In genomic region chr11:81005831-81006230, GRCm38 (mm10) we compare ENCODE assay signal across 11 mouse cellular contexts.
A peak's percentile ranks its signal among the peaks of the same experiment; 100 is the strongest.
DNase-seq lines count a peak whose midpoint lies in the region; ATAC-seq and TF ChIP-seq lines count a peak whose summit lies in the region.
"Had no signal": no experiment of that assay in that cellular context is flagged by ENCODE, and none has a peak within 500 bp of the region (broad histone marks: within the 10 kb centered on the region; RNA-seq: fewer than 3 reads in every experiment).

No protein-coding gene starts in this region.

- no peak overlapping the region for H3K27ac ChIP-seq in kidney, embryonic 16.5 days (ENCODE audit: low read length)
- H3K27ac ChIP-seq in limb, embryonic 10.5 days: no peak overlapping the region
- no peak overlapping the region for H3K27ac ChIP-seq in intestine, postnatal 0 days (ENCODE audit: low read depth, low read length)
- H3K27ac ChIP-seq: hindbrain, postnatal 0 days; liver, embryonic 14.5 days had no signal

- TF ChIP-seq CTCF in intestine, postnatal 0 days (IDR thresholded peaks at IDR 0.05; ENCODE audit: low read depth): no peak

- DNase-seq in adrenal gland, postnatal 10 days: peak; percentile 35
- DNase-seq in adrenal gland, postnatal 4 days (ENCODE audit: low spot score in 2 of 2): no peak
- peak; percentile 70 to 73 for DNase-seq in kidney, postnatal 4 days
- DNase-seq in NIH3T3 (ENCODE audit: low read depth): peak; percentile 75
- DNase-seq in limb, embryonic 10.5 days (ENCODE audit: low spot score): peak; percentile 76
- no peak for DNase-seq in layer of hippocampus, adult 9-10 months (ENCODE audit: low spot score)
- DNase-seq: B cell, adult 2 months had no signal

- H3K4me3 ChIP-seq in kidney, embryonic 16.5 days (ENCODE audit: low read length): no peak overlapping the region
- H3K4me3 ChIP-seq in limb, embryonic 10.5 days: no peak overlapping the region
- H3K4me3 ChIP-seq in intestine, postnatal 0 days (ENCODE audit: low read depth, low read length): no peak overlapping the region

- 75% methylated on average over 2 of the region's 2 CpGs for WGBS in kidney, embryonic 16.5 days
- 74% methylated on average over 2 of the region's 2 CpGs for WGBS in limb, embryonic 10.5 days
- WGBS in intestine, postnatal 0 days: 58% methylated on average over 2 of the region's 2 CpGs

- ATAC-seq in kidney, embryonic 16.5 days (ENCODE audit: low FRiP score, low TSS enrichment): no peak
- ATAC-seq in intestine, postnatal 0 days: no peak
- ATAC-seq: hindbrain, postnatal 0 days had no signal

- H3K9me3 ChIP-seq in kidney, embryonic 16.5 days (ENCODE audit: low read length): no peaks in the 10 kb centered on the region
- H3K9me3 ChIP-seq in limb, embryonic 10.5 days (replicated peaks): no peaks in the 10 kb centered on the region
- H3K9me3 ChIP-seq in intestine, postnatal 0 days (ENCODE audit: control insufficient read depth): no peaks in the 10 kb centered on the region

- H3K36me3 ChIP-seq in kidney, embryonic 16.5 days (ENCODE audit: insufficient read depth, low read length): no peaks in the 10 kb centered on the region
- H3K36me3 ChIP-seq in limb, embryonic 10.5 days: no peaks in the 10 kb centered on the region
- H3K36me3 ChIP-seq in intestine, postnatal 0 days (ENCODE audit: control insufficient read depth, insufficient read depth): no peaks in the 10 kb centered on the region

- H3K4me2 ChIP-seq in kidney, embryonic 16.5 days (replicated peaks; ENCODE audit: low read depth, low read length): no peak overlapping the region
- H3K4me2 ChIP-seq in intestine, postnatal 0 days (replicated peaks; ENCODE audit: low read depth): no peak overlapping the region

- peaks cover 6% of the 10 kb centered on the region; the same call in 1 of the 2 replicates for H3K4me1 ChIP-seq in kidney, embryonic 16.5 days (ENCODE audit: insufficient read depth, low read length)
- no peaks in the 10 kb centered on the region for H3K4me1 ChIP-seq in limb, embryonic 10.5 days
- H3K4me1 ChIP-seq in intestine, postnatal 0 days (replicated peaks; ENCODE audit: control insufficient read depth, insufficient read depth, low read length): no peaks in the 10 kb centered on the region

- no peak overlapping the region for H3K9ac ChIP-seq in kidney, embryonic 16.5 days (replicated peaks; ENCODE audit: low read length)
- no peak overlapping the region for H3K9ac ChIP-seq in intestine, postnatal 0 days (ENCODE audit: low read depth, low read length)
- H3K9ac ChIP-seq: liver, embryonic 14.5 days had no signal

- no peaks in the 10 kb centered on the region for H3K27me3 ChIP-seq in kidney, embryonic 16.5 days (ENCODE audit: insufficient read depth, low read length)
- no peaks in the 10 kb centered on the region for H3K27me3 ChIP-seq in limb, embryonic 10.5 days (ENCODE audit: low read depth, poor library complexity, severe bottlenecking)
- no peaks in the 10 kb centered on the region for H3K27me3 ChIP-seq in intestine, postnatal 0 days (replicated peaks; ENCODE audit: control insufficient read depth, insufficient read depth, low read length)

Comparison
In these comparisons a context has a peak if more than half of its experiments do, and no peak if none do; other contexts are left out.
1. DNase-seq: peak in adrenal gland, postnatal 10 days (single experiment), kidney, postnatal 4 days (2 of 2), NIH3T3 (single experiment) and limb, embryonic 10.5 days (single experiment); none in adrenal gland, postnatal 4 days (0 of 2) and layer of hippocampus, adult 9-10 months (single experiment).